Mouse (Mus musculus) hindbrain, embryonic 12.5 days (tissue): ENCODE measurements around the gene Rfng. TPM values are rescaled to one million over a fixed set of nuclear protein-coding genes. Genes with fewer than 3 reads are reported as not detected.
A peak's percentile ranks its signal among the peaks of the same experiment; 100 is the strongest.

ENCODE experiments used
- ATAC-seq: fragments of 200-750 bp; cut with Nextera tagmentation; 2 replicates; pipeline ENCODE4 v1.8.0; 2017; ENCODE audit warnings: moderate TSS enrichment; ENCODE audit not compliant: low FRiP score
- H3K27ac ChIP-seq: fragments of 300-500 bp; sonication (generic); 2 replicates; pipeline ENCODE4 v1.5.1; 2016; ENCODE audit warnings: mild to moderate bottlenecking
- H3K27me3 ChIP-seq: fragments of 300-500 bp; sonication (generic); 2 replicates; pipeline ENCODE4 v1.6.1; 2016; ENCODE audit warnings: mild to moderate bottlenecking
- H3K36me3 ChIP-seq: fragments of 300-500 bp; sonication (generic); 2 replicates; pipeline ENCODE4 v1.6.1; 2016; ENCODE audit warnings: mild to moderate bottlenecking
- H3K4me1 ChIP-seq: fragments of 300-500 bp; sonication (generic); 2 replicates; pipeline ENCODE4 v1.6.1; 2016
- H3K4me2 ChIP-seq: fragments of 300-500 bp; sonication (generic); replicated peaks from 2 replicates; pipeline ENCODE4 v1.6.1; 2016; ENCODE audit warnings: mild to moderate bottlenecking
- H3K4me3 ChIP-seq: fragments of 300-500 bp; sonication (generic); 2 replicates; pipeline ENCODE4 v1.5.1; 2016; ENCODE audit warnings: mild to moderate bottlenecking
- H3K9ac ChIP-seq: fragments of 300-500 bp; sonication (generic); 2 replicates; pipeline ENCODE4 v1.6.1; 2016; ENCODE audit warnings: mild to moderate bottlenecking, moderate library complexity
- H3K9me3 ChIP-seq: fragments of 300-500 bp; sonication (generic); replicated peaks from 2 replicates; pipeline ENCODE4 v1.6.1; 2016; ENCODE audit warnings: mild to moderate bottlenecking
- WGBS: fragments of 180-500 bp; shearing (Covaris S2); methylation state at CpG from one replicate; pipeline ENCODE4 v1.1.7; 2016; 5-methylcytosine and 5-hydroxymethylcytosine counted together
- polyA plus RNA-seq: library from polyadenylated mRNA; unstranded; fragments of >200 nt; fragmentation: Nextera tagmentation; extraction: Ambion mirVana; gene quantifications from 2 replicates; pipeline ENCODE4 v1.2.1, GENCODE M21; 2016

Gene Rfng
- polyA plus RNA-seq, 1 experiment from 2014 or later, result 68.5 TPM

DNA sequence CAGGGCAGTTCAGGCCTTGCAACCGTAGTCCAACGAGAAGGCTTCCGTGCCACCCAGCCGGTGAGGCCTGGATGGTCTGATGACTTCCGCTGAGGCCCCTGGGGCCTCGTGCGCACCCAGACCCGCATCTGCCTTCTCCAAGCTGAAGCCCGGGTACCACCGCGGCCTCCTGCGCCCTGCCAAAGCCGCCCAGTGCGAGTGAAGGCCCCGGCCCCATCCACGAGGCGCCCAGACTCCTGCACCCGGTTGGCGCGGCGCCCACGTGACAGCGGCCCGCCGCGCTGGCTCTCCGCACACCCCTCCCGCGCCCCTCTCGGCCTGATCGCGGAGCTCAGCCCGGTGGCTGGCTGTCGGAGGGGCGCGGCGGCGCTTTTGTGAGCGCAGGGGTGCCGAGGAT lies 39.5 kb upstream of the Rfng start:
- H3K9me3 ChIP-seq, result no peaks in the 10 kb centered on the region
- H3K4me1 ChIP-seq, result peaks cover 43% of the 10 kb centered on the region
- peak overlapping the region; percentile 98 for H3K27ac ChIP-seq
- H3K4me2 ChIP-seq, result peak overlapping the region; percentile 99
- ATAC-seq, result peak; percentile 61
- H3K36me3 ChIP-seq, result peaks cover 38% of the 10 kb centered on the region
- H3K4me3 ChIP-seq, result peak overlapping the region; percentile 91
- H3K9ac ChIP-seq, result peak overlapping the region; percentile 96
- no peaks in the 10 kb centered on the region for H3K27me3 ChIP-seq
- WGBS, result 1% methylated on average over 40 of the region's 40 CpGs

DNA sequence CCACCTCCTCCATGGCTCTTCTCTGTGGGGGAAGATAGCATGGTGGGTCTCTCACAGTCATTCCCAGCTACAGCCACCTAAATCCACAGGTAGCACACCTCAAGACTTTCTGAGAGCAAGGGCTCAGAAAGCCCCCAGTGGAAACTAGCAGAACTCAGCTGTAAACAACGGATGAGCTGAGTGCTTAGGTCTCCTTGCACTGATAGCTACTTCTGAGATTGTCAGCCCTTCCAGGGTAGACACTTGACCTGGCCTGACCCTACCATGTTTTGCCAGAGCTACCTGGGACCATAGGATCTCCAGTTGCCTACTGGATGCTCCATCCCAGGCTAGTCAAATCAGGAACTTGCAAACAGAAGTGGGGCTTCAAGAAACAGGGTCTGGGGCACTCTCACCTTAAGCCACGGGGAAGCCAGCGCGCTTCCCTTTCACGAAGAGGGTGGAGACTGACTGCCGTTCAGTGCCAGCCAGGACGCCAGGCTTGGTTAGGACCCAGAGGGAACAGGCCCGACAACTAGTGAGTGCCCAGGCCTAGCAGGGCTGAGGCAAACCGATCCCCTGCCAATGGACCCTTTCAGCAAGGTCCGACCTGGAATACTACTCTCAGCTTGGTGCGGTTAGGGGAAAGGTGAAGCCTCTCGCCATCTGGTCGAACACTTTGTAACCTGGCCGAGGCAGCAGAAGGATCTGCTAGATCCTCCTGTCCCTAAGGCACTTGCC lies 39.0 kb upstream of the Rfng start:
- Histone ChIP-seq H3K4me3 (peak overlapping the region; percentile 91), H3K9me3 (no peaks in the 10 kb centered on the region), H3K4me1 (peaks cover 43% of the 10 kb centered on the region), H3K36me3 (peaks cover 43% of the 10 kb centered on the region), H3K4me2 (peak overlapping the region; percentile 99), H3K9ac (peak overlapping the region; percentile 96), H3K27ac (peak overlapping the region; percentile 98), H3K27me3 (no peaks in the 10 kb centered on the region)
- WGBS, result 1% methylated on average over 14 of the region's 14 CpGs
- ATAC-seq, result no peak

DNA sequence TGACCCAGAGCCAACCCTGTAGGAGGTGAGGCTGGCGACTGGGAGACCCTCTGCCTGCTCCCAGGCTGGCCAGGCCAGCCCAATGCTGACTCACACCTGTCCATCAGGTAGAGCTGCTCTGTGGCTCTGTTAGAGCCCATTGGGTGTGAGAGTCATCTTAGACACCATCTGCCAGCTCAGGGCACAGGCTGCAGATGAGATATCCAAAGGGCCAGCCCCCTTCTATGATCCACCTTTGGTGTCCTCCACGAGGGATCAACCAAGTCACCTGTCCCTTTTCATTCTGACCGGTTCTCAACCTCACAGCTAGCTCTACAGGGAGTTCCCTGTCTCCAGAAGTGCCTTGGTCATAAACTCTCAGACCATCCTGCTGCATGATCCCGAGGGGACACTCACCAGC lies 38.3 kb upstream of the Rfng start:
- Histone ChIP-seq H3K36me3 (peaks cover 50% of the 10 kb centered on the region), H3K4me2 (peak overlapping the region; percentile 99), H3K4me3 (peak overlapping the region; percentile 91), H3K27me3 (no peaks in the 10 kb centered on the region), H3K27ac (0 out of 2 replicates have a peak overlapping the region, but pooled peaks have one; percentile 98), H3K4me1 (peaks cover 43% of the 10 kb centered on the region), H3K9ac (peak overlapping the region; percentile 96), H3K9me3 (no peaks in the 10 kb centered on the region)
- ATAC-seq, result no peak
- WGBS, result 58% methylated on average over 4 of the region's 4 CpGs

- peak overlapping the region; percentile 99 for H3K4me2 ChIP-seq
- peak overlapping the region; percentile 96 for H3K9ac ChIP-seq
- no peak for ATAC-seq
- peaks cover 40% of the 10 kb centered on the region for H3K4me1 ChIP-seq
- 86% methylated on average over 14 of the region's 14 CpGs for WGBS
- no peak overlapping the region for H3K27ac ChIP-seq
- H3K36me3 ChIP-seq, result peaks cover 60% of the 10 kb centered on the region
- no peaks in the 10 kb centered on the region for H3K9me3 ChIP-seq
- no peaks in the 10 kb centered on the region for H3K27me3 ChIP-seq
- peak overlapping the region; percentile 91 for H3K4me3 ChIP-seq
Observed at GRCm38 (mm10) chr11:120821076-120821922, 37.3 kb upstream of the Rfng start.

DNA sequence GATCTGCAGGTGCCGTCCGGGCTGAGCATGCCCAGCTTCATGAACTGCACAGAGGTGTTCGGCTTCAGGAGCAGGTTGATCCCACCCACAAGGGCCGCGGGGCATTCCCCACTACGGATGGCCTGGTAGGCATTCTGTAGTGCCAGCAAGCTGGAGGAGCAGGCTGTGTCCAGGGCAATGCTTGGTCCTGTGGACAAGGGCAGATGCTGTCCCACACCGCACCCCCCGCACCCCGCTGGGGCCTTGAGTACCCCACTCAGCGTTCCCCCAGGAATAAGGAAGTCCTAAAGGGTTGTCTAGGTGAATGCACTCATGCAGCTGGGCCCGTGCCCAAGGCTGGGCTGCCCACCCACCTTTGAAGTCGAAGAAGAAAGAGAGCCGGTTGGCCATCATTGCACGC lies 36.5 kb upstream of the Rfng start:
- 92% methylated on average over 14 of the region's 14 CpGs for WGBS
- no peaks in the 10 kb centered on the region for H3K9me3 ChIP-seq
- no peak overlapping the region for H3K27ac ChIP-seq
- no peak for ATAC-seq
- H3K9ac ChIP-seq, result no peak overlapping the region
- H3K4me3 ChIP-seq, result no peak overlapping the region
- no peaks in the 10 kb centered on the region for H3K27me3 ChIP-seq
- peak overlapping the region; percentile 99 for H3K4me2 ChIP-seq
- peaks cover 32% of the 10 kb centered on the region for H3K4me1 ChIP-seq
- H3K36me3 ChIP-seq, result peaks cover 68% of the 10 kb centered on the region

DNA sequence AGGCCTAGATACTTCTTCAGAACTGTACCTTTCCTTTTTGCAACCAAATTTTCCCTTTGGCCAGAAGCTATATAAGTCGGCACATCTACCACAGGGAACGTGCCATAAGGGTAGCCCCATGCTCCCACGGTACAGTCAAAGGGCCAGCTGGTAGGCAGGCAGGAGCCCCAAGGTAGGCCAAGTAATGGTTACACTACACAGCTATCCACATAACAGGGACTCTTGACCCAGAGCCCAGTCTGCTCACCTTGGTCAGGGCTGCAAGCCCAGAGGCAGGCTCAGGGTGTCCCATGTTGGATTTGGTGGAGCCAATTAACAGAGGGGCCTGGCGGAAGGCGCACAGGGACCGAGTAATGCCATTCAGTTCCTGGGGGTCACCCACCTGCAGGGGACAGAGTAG lies 35.5 kb upstream of the Rfng start:
- Histone ChIP-seq H3K9ac (no peak overlapping the region), H3K9me3 (no peaks in the 10 kb centered on the region), H3K4me1 (peaks cover 25% of the 10 kb centered on the region), H3K4me2 (no peak overlapping the region), H3K4me3 (no peak overlapping the region), H3K36me3 (peaks cover 78% of the 10 kb centered on the region), H3K27ac (no peak overlapping the region), H3K27me3 (no peaks in the 10 kb centered on the region)
- no peak for ATAC-seq
- 94% methylated on average over 6 of the region's 6 CpGs for WGBS

GRCm38 (mm10) chr11:120818251-120818650 lies 34.2 kb upstream of the Rfng start:
- Histone ChIP-seq H3K9me3 (no peaks in the 10 kb centered on the region), H3K36me3 (peaks cover 91% of the 10 kb centered on the region), H3K4me2 (no peak overlapping the region), H3K4me1 (peaks cover 25% of the 10 kb centered on the region), H3K27ac (no peak overlapping the region), H3K4me3 (no peak overlapping the region), H3K9ac (no peak overlapping the region), H3K27me3 (no peaks in the 10 kb centered on the region)
- no peak for ATAC-seq
- 97% methylated on average over 13 of the region's 13 CpGs for WGBS

DNA sequence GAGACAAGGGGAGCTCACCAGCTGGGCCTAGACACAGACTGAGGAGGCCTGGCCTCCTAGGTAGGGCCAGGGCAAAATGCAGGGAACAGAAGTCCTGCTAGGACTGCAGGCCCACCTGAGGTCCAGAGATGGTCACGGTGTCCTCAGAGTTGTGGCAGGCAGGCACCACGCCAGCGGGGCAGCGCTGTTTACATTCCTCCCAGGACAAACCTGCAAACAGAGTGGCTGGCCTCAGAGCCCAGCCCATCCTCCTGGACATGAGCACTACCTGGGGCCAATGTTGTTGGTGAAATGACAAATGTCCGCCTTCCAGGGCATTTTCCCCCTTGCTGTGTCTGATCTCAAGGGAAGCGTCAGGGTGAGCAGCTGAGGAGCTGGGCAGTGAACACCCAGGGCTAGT lies 33.4 kb upstream of the Rfng start:
- Histone ChIP-seq H3K4me2 (no peak overlapping the region), H3K4me1 (peaks cover 16% of the 10 kb centered on the region), H3K36me3 (peaks cover 99% of the 10 kb centered on the region), H3K27ac (no peak overlapping the region), H3K27me3 (no peaks in the 10 kb centered on the region), H3K9me3 (no peaks in the 10 kb centered on the region), H3K9ac (no peak overlapping the region), H3K4me3 (no peak overlapping the region)
- 92% methylated on average over 6 of the region's 6 CpGs for WGBS
- no peak for ATAC-seq

DNA sequence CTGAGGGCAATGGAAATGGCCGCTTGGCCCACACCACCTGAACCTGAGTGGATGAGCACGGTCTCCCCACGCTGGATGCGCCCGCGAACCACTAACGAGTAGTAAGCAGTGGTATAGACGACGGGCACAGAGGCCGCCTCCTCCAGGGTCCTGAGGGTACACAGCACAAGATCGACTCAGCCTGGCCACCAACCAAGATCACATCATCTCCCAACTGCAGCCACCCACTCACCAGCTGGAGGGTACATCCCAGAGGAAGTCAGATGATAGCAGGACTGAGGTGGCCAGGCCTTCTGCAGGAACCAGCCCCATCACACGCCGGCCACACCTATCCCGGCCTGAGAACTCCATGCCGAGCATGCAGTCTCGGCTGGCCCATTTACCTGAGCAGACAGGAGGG lies 28.1 kb upstream of the Rfng start:
- Histone ChIP-seq H3K9ac (no peak overlapping the region), H3K27me3 (no peaks in the 10 kb centered on the region), H3K9me3 (no peaks in the 10 kb centered on the region), H3K4me1 (no peaks in the 10 kb centered on the region), H3K4me3 (no peak overlapping the region), H3K36me3 (peaks cover 100% of the 10 kb centered on the region), H3K4me2 (no peak overlapping the region), H3K27ac (no peak overlapping the region)
- ATAC-seq, result no peak
- 97% methylated on average over 16 of the region's 16 CpGs for WGBS

GRCm38 (mm10) chr11:120808010-120808409 lies 24.0 kb upstream of the Rfng start:
- no peak for ATAC-seq

DNA sequence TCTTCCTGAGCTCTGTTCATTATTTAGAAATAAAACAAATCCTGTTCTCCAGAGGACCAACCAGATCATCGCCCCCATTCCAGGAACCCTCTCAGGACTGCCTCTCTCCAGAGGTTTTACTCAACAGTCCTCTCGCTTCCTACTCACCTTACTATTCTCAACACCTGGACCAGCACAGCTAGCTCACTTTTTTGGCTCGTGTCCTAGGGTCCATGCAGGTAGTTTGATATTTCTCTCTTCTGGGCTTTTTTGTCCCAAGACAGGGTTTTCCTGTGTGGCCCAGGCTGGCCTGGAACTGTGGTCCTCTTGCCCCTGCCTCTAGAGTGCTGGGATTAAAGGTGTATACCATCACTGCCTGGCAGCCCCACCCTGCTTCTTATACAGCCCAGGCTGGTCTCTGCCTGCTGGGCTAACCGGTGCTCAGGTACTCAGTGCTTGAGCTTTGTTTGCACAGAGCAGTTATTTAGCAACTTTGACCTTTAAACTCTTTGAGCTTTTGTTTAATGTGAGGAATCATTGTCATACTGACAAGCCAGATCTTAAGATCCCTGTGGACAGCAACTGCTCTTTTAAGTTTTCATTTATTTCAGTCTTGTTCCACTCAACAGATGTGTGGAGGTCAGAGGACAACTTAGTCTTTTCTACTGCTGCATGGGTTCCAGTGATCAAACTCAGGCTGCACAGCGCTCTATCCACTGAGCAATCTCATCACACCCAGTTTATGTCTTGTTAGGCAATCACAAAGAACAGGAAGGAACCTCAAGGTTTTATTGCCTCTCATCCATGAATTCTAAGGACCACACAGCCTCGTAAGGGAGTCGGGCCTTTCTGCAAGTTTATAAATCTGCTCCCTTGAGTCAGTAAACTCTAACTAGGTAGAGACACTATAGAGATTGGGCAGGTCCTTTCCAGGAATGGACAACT lies 21.6 kb upstream of the Rfng start:
- no peak for ATAC-seq
- Histone ChIP-seq H3K4me1 (no peaks in the 10 kb centered on the region), H3K4me3 (no peak overlapping the region), H3K27me3 (no peaks in the 10 kb centered on the region), H3K9ac (no peak overlapping the region), H3K27ac (no peak overlapping the region), H3K9me3 (no peaks in the 10 kb centered on the region), H3K36me3 (peaks cover 56% of the 10 kb centered on the region), H3K4me2 (no peak overlapping the region)
- 88% methylated on average over 7 of the region's 7 CpGs for whole genome bisulfite sequencing

More at GRCm38 (mm10) chr11:120808010-120808409, 24.0 kb upstream of the Rfng start:
- Histone ChIP-seq H3K27ac (no peak overlapping the region), H3K9ac (no peak overlapping the region), H3K9me3 (no peaks in the 10 kb centered on the region), H3K4me1 (no peaks in the 10 kb centered on the region), H3K4me2 (no peak overlapping the region), H3K36me3 (peaks cover 80% of the 10 kb centered on the region), H3K27me3 (no peaks in the 10 kb centered on the region), H3K4me3 (no peak overlapping the region)
- 96% methylated on average over 12 of the region's 12 CpGs for WGBS

- Histone ChIP-seq H3K27me3 (no peaks in the 10 kb centered on the region), H3K36me3 (peaks cover 47% of the 10 kb centered on the region), H3K9ac (no peak overlapping the region), H3K9me3 (no peaks in the 10 kb centered on the region), H3K4me1 (no peaks in the 10 kb centered on the region), H3K4me3 (no peak overlapping the region), H3K4me2 (no peak overlapping the region), H3K27ac (no peak overlapping the region)
- 82% methylated on average over 4 of the region's 4 CpGs for WGBS
- no peak for ATAC-seq
Observed at GRCm38 (mm10) chr11:120804769-120805168, 20.8 kb upstream of the Rfng start.
